Mouse (Mus musculus): Measurements from ENCODE around the gene Tmem206. TPM values are rescaled to one million over a fixed set of nuclear protein-coding genes. Genes with fewer than 3 reads are reported as not detected.

Gene Tmem206
- polyA plus RNA-seq, 1 experiment = 12.4 TPM

- Histone ChIP-seq H3K4me3 (ENCODE audit: extremely low read depth, insufficient read depth, insufficient read length) (no peak overlapping the region), H3K27me3 (ENCODE audit: control insufficient read depth, insufficient read depth, low read length) (no peaks in the 10 kb centered on the region), H3K4me1 (ENCODE audit: control insufficient read depth, insufficient read depth, insufficient read length) (0 out of 2 replicates have a peak, but pooled peaks cover 4% of the 10 kb centered on the region), H3K27ac (ENCODE audit: insufficient read depth, low read length) (no peak overlapping the region), H3K36me3 (ENCODE audit: control insufficient read depth, insufficient read depth, low read length) (no peaks in the 10 kb centered on the region)
- no peak for TF ChIP-seq POLR2A (IDR thresholded peaks at IDR 0.05; ENCODE audit: low read depth, low read length)
- no peak for TF ChIP-seq CTCF (IDR thresholded peaks at IDR 0.05; ENCODE audit: extremely low read depth, insufficient read depth, insufficient read length, insufficient replicate concordance)
- no peak for DNase-seq (ENCODE audit: low read depth in 1 of 2, low spot score in 2 of 2)
- 83% methylated on average over 3 of the region's 3 CpGs for WGBS
Measured at GRCm38 (mm10) chr1:191295784-191296183, 29.9 kb upstream of the Tmem206 start.

DNA sequence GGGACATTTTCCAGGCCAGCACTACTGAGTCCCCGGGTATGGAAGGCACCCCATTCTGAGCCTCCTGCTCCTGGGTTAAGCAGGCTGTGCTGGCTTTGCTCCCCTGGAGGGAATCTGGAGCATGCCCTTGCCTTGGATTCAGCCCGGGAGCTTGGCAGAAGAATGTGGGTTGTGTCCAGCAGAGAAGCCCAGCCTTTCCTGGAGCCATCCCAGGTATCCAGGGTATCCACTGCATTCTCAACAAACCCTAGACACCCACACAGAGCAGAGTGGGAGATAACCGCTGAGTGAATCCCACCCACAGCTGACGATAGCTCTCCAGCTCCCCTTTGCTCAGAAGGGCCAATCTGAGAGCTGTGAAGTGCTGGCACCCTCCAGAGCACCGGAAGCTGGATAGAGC lies 29.3 kb upstream of the Tmem206 start:
- Histone ChIP-seq H3K4me1 (ENCODE audit: control insufficient read depth, insufficient read depth, insufficient read length) (peaks cover 4% of the 10 kb centered on the region; the same call in 1 of the 2 replicates), H3K4me3 (ENCODE audit: extremely low read depth, insufficient read depth, insufficient read length) (no peak overlapping the region), H3K36me3 (ENCODE audit: control insufficient read depth, insufficient read depth, low read length) (no peaks in the 10 kb centered on the region), H3K27me3 (ENCODE audit: control insufficient read depth, insufficient read depth, low read length) (no peaks in the 10 kb centered on the region), H3K27ac (ENCODE audit: insufficient read depth, low read length) (no peak overlapping the region)
- WGBS = 81% methylated on average over 5 of the region's 5 CpGs
- TF ChIP-seq POLR2A (IDR thresholded peaks at IDR 0.05; ENCODE audit: low read depth, low read length) (no peak), CTCF (IDR thresholded peaks at IDR 0.05; ENCODE audit: extremely low read depth, insufficient read depth, insufficient read length, insufficient replicate concordance) (no peak)
- DNase-seq (ENCODE audit: low read depth in 1 of 2, low spot score in 2 of 2) = no peak

GRCm38 (mm10) chr1:191298304-191298703 lies 27.4 kb upstream of the Tmem206 start:
- Histone ChIP-seq H3K4me1 (ENCODE audit: control insufficient read depth, insufficient read depth, insufficient read length) (peaks cover 4% of the 10 kb centered on the region; the same call in 1 of the 2 replicates), H3K4me3 (ENCODE audit: extremely low read depth, insufficient read depth, insufficient read length) (no peak overlapping the region), H3K27ac (ENCODE audit: insufficient read depth, low read length) (no peak overlapping the region), H3K27me3 (ENCODE audit: control insufficient read depth, insufficient read depth, low read length) (no peaks in the 10 kb centered on the region), H3K36me3 (ENCODE audit: control insufficient read depth, insufficient read depth, low read length) (no peaks in the 10 kb centered on the region)
- DNase-seq (ENCODE audit: low read depth in 1 of 2, low spot score in 2 of 2) = no peak
- no peak for TF ChIP-seq CTCF (IDR thresholded peaks at IDR 0.05; ENCODE audit: extremely low read depth, insufficient read depth, insufficient read length, insufficient replicate concordance)
- TF ChIP-seq POLR2A (IDR thresholded peaks at IDR 0.05; ENCODE audit: low read depth, low read length) = no peak
- WGBS = 91% methylated on average over 4 of the region's 4 CpGs

DNA sequence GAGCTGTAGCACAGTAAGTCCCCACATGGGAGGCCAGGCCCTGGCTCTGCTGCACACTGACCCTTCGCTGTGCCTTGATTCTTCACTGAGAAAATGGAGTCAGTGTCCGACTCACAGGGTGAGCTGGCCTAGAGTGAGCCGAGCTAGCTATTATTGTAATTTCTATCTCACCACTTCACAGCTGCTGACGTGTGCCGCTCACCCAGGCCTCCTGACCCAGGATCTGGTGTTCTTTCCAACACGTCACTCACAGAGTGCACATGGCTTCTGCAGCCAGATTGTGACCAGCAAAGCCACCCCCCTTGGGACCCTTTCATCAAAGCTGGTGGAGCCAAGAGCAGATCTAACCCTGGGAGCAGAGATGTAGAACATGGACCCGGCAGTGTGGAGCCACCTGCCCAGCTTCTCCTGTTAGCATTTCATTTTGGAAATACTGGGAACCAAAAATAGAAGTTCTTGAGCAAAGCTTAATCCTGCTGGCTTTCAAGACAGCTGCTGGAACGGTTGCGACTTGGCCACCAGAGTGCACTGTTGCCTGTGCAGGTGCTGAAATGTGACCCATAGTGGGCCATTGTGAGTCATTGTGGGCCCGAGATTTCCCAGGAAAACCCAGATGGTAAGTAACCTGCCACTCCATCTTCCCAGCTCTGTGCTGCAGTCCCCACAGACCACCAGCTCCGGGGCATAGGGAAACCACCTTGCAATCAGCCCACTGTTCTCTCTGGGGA lies 26.3 kb upstream of the Tmem206 start:
- 62% methylated on average over 11 of the region's 11 CpGs for WGBS
- Histone ChIP-seq H3K4me1 (ENCODE audit: control insufficient read depth, insufficient read depth, insufficient read length) (peaks cover 4% of the 10 kb centered on the region; the same call in 1 of the 2 replicates), H3K27me3 (ENCODE audit: control insufficient read depth, insufficient read depth, low read length) (no peaks in the 10 kb centered on the region), H3K4me3 (ENCODE audit: extremely low read depth, insufficient read depth, insufficient read length) (no peak overlapping the region), H3K27ac (ENCODE audit: insufficient read depth, low read length) (no peak overlapping the region), H3K36me3 (ENCODE audit: control insufficient read depth, insufficient read depth, low read length) (no peaks in the 10 kb centered on the region)
- TF ChIP-seq CTCF (IDR thresholded peaks at IDR 0.05; ENCODE audit: extremely low read depth, insufficient read depth, insufficient read length, insufficient replicate concordance) (peak; percentile 26; the same call in 1 of the 2 replicates), POLR2A (IDR thresholded peaks at IDR 0.05; ENCODE audit: low read depth, low read length) (no peak)
- DNase-seq (ENCODE audit: low read depth in 1 of 2, low spot score in 2 of 2) = no peak

DNA sequence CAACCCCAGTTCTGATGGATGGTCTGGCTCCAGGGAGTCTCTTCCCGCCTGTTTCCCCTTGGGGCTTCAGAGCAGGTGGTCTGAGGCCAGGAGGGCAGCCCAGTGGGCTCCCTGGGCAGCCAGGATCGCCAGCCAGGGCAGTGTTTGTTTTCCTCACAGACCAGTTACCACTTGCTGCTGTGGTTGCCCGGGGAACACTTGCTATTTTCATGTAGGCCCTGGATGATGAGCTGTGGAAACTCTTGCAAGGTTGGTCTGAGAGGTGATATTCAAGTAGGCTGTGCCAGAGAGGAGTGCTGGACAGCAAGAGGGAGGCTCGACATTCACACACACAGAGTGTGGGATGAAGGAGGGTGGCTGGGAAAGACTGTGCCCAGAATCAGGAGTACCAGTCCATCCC lies 23.8 kb upstream of the Tmem206 start:
- WGBS = 69% methylated on average over 4 of the region's 4 CpGs
- Histone ChIP-seq H3K27ac (ENCODE audit: insufficient read depth, low read length) (no peak overlapping the region), H3K4me3 (ENCODE audit: extremely low read depth, insufficient read depth, insufficient read length) (no peak overlapping the region), H3K4me1 (ENCODE audit: control insufficient read depth, insufficient read depth, insufficient read length) (no peaks in the 10 kb centered on the region; the same call in 1 of the 2 replicates), H3K36me3 (ENCODE audit: control insufficient read depth, insufficient read depth, low read length) (no peaks in the 10 kb centered on the region), H3K27me3 (ENCODE audit: control insufficient read depth, insufficient read depth, low read length) (no peaks in the 10 kb centered on the region)
- no peak for TF ChIP-seq POLR2A (IDR thresholded peaks at IDR 0.05; ENCODE audit: low read depth, low read length)
- no peak for TF ChIP-seq CTCF (IDR thresholded peaks at IDR 0.05; ENCODE audit: extremely low read depth, insufficient read depth, insufficient read length, insufficient replicate concordance)
- DNase-seq (ENCODE audit: low read depth in 1 of 2, low spot score in 2 of 2) = no peak

GRCm38 (mm10) chr1:191303736-191304135 lies 22.0 kb upstream of the Tmem206 start:
- no peak for DNase-seq (ENCODE audit: low read depth in 1 of 2, low spot score in 2 of 2)
- Histone ChIP-seq H3K4me1 (ENCODE audit: control insufficient read depth, insufficient read depth, insufficient read length) (no peaks in the 10 kb centered on the region; the same call in 1 of the 2 replicates), H3K27me3 (ENCODE audit: control insufficient read depth, insufficient read depth, low read length) (no peaks in the 10 kb centered on the region), H3K4me3 (ENCODE audit: extremely low read depth, insufficient read depth, insufficient read length) (no peak overlapping the region), H3K36me3 (ENCODE audit: control insufficient read depth, insufficient read depth, low read length) (no peaks in the 10 kb centered on the region), H3K27ac (ENCODE audit: insufficient read depth, low read length) (no peak overlapping the region)
- 90% methylated on average over 3 of the region's 3 CpGs for WGBS
- TF ChIP-seq POLR2A (IDR thresholded peaks at IDR 0.05; ENCODE audit: low read depth, low read length) (no peak), CTCF (IDR thresholded peaks at IDR 0.05; ENCODE audit: extremely low read depth, insufficient read depth, insufficient read length, insufficient replicate concordance) (no peak)

DNA sequence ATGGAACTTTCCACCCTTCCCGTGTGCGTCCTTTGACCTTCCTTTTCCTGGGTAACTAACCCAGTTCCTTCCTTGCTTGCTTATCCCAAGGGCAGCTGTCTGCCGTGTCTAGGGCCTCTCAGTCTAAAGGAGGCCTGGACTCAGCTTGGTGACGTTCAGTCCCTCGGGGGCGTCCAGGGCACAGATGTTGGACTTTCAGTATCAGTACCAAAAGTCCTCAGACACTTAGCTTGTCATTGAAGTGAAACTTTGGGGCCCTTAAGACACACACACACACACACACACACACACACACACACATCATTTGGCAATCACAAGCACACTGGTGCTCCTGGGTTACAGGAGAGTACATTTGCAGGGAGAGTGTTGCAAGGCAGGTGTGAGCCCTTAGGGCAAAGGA lies 21.5 kb upstream of the Tmem206 start:
- Histone ChIP-seq H3K4me3 (ENCODE audit: extremely low read depth, insufficient read depth, insufficient read length) (no peak overlapping the region), H3K27ac (ENCODE audit: insufficient read depth, low read length) (no peak overlapping the region), H3K36me3 (ENCODE audit: control insufficient read depth, insufficient read depth, low read length) (no peaks in the 10 kb centered on the region), H3K27me3 (ENCODE audit: control insufficient read depth, insufficient read depth, low read length) (no peaks in the 10 kb centered on the region), H3K4me1 (ENCODE audit: control insufficient read depth, insufficient read depth, insufficient read length) (no peaks in the 10 kb centered on the region; the same call in 1 of the 2 replicates)
- no peak for DNase-seq (ENCODE audit: low read depth in 1 of 2, low spot score in 2 of 2)
- WGBS = 71% methylated on average over 6 of the region's 6 CpGs
- no peak for TF ChIP-seq CTCF (IDR thresholded peaks at IDR 0.05; ENCODE audit: extremely low read depth, insufficient read depth, insufficient read length, insufficient replicate concordance)
- TF ChIP-seq POLR2A (IDR thresholded peaks at IDR 0.05; ENCODE audit: low read depth, low read length) = no peak

Data from spleen, adult 2 months (tissue).